Mouse (Mus musculus) cerebellum, adult 8-10 months (tissue): ENCODE data around the gene Uncx.
"Not testable (repeated sequence)": the region's sequence is repeated elsewhere in the genome, so short reads cannot be mapped to it uniquely, and the experiment has no call there.

Experiments
- DNase-seq: peaks from one replicate; pipeline ENCODE4 v3.0.0; 2022

Uncx gene

DNA sequence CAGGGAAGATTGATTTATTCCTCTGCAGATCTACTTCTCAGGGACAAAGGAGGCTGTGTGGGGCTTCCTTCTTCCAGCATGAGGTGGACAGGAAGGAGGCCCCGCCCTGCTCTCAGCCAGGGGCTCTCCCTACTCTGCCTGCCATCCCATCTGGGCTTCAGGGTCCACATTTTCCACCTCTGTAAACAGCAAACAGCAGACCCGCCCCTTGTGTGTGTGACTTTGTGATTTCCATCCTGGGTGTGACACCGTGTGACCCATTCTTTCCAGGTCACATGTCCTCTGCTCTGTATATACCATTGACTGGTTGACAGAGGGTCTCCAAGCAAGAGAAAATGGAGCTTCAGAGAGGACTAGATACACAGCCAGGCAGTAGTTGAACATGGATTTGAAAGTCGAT, 22.2 kb downstream of the Uncx start:
- no peak for DNase-seq

- no peak for DNase-seq
Observed at GRCm38 (mm10) chr5:139566640-139567399, 23.5 kb downstream of the Uncx start.

- DNase-seq, result no peak
Observed at GRCm38 (mm10) chr5:139568079-139568478, 24.8 kb downstream of the Uncx start.

GRCm38 (mm10) chr5:139572526-139572925, 29.2 kb downstream of the Uncx start:
- DNase-seq, result no peak

GRCm38 (mm10) chr5:139573606-139574311, 30.5 kb downstream of the Uncx start:
- no peak for DNase-seq

DNA sequence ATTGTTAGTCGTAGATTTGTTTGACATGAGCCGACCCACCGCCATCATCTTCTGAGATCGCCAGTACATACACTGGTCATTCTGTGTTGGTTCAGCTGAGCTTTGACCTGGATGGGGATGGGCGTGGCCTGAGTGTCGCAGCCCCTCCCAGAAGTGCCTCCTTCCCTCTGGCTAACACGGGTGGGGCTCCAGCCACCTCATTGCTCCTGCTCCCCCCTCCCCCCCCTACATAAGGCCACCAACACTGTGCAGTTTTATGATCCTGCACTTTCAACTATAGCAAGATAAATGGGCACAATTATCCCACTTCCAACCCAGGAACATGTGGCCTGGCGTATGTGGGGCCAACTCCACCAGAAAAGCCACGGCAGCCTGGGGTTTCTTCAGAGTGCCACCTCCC, 31.8 kb downstream of the Uncx start:
- DNase-seq, result no peak

GRCm38 (mm10) chr5:139580171-139580743, 37.0 kb downstream of the Uncx start:
- no peak for DNase-seq

DNA sequence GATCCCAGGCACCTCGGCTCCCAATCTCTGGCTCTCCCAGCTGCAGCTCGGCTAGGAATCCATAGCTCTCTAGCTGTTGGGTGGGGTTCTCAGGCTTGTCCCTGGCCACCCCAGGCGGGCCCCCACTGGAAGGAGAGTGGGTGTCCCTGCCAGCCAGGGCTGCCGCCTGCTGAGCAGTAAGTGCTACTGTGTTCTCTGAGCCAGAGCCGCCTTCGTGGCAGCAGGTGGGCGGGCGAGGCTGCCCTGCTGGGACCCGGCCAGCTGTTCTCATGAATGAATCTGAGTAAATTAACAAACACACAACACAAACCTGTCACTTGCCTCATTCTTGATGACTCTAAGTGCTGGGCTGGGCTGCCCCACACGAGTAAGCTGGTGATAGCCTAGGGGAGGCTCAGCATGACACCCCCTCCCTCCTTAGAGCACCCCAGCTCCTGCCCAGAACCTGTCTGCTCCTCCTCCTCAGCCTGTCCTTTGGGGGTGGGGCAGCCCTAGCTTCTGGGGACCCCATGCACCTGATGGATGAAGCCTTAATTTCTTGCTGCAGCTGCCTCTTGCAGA, 38.1 kb downstream of the Uncx start:
- DNase-seq, result no peak

DNA sequence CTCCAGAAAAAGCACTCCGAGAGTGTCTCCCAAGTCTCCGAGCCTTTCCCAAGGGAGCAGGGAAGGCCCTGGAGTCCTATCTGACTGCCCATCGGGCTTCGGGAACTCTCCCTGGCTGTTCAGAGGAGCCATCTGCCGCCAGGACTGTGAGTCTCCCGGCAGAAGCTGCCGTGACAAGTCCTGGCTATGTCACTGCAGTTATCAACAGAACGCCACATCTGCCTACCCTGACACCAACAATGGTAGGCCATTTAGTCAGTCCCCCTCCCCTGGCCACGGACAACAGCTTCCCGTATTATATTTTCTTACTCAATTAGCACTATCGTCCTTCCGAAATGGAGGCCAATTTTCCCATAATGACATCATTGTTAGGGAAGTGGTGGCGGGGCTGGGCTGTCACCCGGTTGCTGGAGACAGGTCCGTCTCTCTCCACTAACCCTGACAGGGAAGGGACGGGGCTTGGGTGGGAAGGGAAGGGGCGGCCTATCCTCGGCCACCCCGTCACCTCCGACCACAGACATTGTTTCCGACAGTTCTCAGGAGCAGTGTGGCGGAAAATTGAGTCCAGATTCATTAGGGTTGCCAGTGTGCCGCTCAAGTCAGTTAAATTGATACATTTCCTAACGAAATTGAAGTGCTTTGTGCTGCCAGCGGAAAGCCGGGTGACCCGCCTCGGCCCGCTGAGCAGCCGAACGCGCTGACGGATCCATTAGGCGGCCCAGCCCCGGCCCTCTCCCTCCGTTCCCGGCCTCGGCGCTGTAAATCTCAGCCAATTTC, 41.9 kb downstream of the Uncx start:
- DNase-seq, result peak; percentile 54

- no peak for DNase-seq
Observed at GRCm38 (mm10) chr5:139585748-139586060, 42.4 kb downstream of the Uncx start.

DNA sequence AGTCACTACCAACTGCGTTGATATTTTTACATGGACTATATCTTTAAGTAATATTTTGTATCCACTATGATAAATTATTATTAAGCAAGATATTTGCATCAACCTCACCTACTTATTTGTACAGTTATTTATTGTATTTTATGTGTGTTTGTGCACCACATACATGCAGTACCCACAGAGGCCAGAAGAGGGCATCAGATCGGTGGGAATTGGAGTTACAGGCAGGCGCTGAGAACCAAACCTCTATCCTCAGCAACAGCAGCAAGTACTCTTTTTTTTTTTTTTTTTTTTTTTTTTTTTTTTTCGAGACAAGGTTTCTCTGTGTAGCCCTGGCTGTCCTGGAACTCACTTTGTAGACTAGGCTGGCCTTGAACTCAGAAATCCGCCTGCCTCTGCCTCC, 44.2 kb downstream of the Uncx start:
- not testable (repeated sequence) for DNase-seq

DNA sequence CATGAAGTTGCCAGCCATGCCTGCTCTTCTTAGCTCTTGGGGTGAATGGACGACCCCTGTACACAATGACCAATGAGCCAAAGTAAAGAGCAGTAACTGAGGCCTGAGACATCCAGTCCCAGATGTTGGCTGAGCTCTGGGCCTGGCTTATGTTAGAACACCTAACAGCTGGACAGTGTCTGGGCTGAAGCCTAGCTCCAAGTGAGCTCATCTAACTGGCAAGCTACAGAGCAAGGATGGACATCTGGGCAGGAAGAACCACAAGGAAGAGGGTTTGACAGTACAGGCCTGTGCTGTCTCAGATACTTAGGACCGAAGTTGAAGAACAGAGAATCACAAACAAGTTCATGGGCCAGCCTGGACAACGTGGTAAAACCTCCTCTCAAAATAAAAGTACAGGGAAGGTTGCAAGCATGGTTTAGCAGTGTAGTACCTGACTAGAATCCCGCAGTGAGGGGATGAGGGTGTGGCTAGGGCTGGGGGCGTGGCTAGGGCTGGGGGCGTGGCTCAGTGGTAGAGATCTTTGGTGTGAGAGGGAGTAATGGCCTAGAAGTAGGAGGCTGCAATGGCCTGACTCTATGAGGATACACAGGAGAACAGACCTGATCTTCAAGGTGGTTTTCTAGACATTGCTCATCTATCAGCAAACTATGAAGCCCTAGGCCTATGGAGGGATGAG, 47.5 kb downstream of the Uncx start:
- DNase-seq, result not testable (repeated sequence)

DNA sequence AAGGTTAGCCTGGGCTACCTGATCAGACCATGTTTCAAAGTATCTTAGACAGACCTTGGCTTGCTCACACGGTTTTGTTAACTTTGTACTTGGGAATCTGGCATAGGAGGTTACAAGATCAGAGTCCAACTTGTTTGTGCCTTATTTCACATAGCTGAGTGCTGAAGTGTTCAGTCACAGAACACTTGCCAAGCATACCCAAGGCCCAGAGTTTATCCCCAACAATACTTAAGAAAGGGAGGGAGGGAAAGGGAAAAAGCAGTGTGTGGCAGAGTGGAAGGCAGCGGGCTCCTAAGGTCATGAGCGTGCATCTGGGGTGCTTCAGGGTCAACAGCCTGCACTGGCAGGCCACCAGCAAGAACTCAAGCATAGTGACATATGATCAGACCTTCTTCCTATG, 48.7 kb downstream of the Uncx start:
- DNase-seq, result no peak

GRCm38 (mm10) chr5:139592850-139593249, 49.6 kb downstream of the Uncx start:
- DNase-seq, result no peak

DNA sequence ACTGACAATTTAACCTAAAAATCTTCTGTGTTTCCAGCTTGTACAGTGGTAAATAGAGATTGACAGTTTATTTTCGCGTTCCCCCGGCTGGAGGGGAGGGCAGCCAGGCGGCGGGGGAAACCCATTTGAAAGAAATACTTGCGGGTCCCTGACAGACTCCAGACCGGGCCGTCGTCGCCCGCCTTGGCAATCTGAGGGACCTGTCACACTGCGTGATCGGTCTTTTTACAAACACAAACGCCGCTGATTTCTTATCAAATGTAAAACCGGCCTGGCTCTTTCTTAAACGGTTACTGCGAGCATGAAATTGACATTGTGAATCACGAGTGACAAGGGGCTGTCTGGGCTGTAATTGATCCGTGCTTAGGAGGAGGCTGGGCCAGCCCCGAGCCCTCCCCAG, 50.5 kb downstream of the Uncx start:
- DNase-seq, result no peak

GRCm38 (mm10) chr5:139595001-139595400, 51.7 kb downstream of the Uncx start:
- peak; percentile 57 for DNase-seq
